Mouse (Mus musculus): Measurements from ENCODE around the gene 1700056E22Rik.

DNA sequence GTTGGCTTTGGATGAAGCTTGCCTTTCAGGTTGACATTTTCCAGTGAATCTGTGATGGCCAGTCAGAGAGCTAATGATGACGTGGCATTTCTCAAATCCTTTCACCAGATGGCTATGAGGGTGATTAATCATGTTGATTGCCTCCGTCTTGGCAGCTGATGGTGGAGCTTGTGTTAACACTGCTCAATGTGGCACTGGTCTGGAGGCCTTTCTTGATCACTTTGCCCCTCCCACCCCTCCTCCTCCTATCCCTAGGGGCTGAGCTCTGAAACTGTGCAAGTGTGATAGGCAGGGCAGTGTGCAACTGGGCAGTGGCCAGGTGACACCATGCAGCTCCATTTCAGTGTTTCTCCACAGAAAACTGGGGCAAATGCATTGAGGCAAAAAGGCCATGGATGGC is 29.8 kb downstream of the 1700056E22Rik start:
- TF ChIP-seq CTCF (IDR thresholded peaks at IDR 0.05; ENCODE audit: control insufficient read depth, insufficient read depth, insufficient read length) (no peak), MAX (IDR thresholded peaks at IDR 0.05) (no peak)

Data from C2C12 (cell line).